In genomic region chr1:22476220-22476619, GRCm38 (mm10) we compare ENCODE assay signal across 17 mouse cellular contexts.
"Had no signal": no experiment of that assay in that cellular context is flagged by ENCODE, and none has a peak within 500 bp of the region (broad histone marks: within the 10 kb centered on the region; RNA-seq: fewer than 3 reads in every experiment).

No protein-coding gene starts in this region.

- H3K27me3 ChIP-seq: lung, embryonic 15.5 days; megakaryocyte, embryonic 14.5 days; midbrain, embryonic 13.5 days; midbrain, embryonic 15.5 days; neural tube, embryonic 12.5 days; stomach, embryonic 15.5 days had no signal

- H3K4me3 ChIP-seq: lung, embryonic 15.5 days; megakaryocyte, embryonic 14.5 days; midbrain, embryonic 13.5 days; midbrain, embryonic 15.5 days; neural tube, embryonic 12.5 days; stomach, embryonic 15.5 days had no signal

- H3K9me3 ChIP-seq: lung, embryonic 15.5 days; megakaryocyte, embryonic 14.5 days; midbrain, embryonic 13.5 days; midbrain, embryonic 15.5 days; neural tube, embryonic 12.5 days; stomach, embryonic 15.5 days had no signal

- H3K27ac ChIP-seq: lung, embryonic 15.5 days; macrophage; midbrain, embryonic 13.5 days; midbrain, embryonic 15.5 days; neural tube, embryonic 12.5 days; stomach, embryonic 15.5 days; stomach, postnatal 0 days had no signal

- H3K9ac ChIP-seq: lung, embryonic 15.5 days; midbrain, embryonic 13.5 days; midbrain, embryonic 15.5 days; neural tube, embryonic 12.5 days; stomach, embryonic 15.5 days had no signal

- H3K4me1 ChIP-seq: lung, embryonic 15.5 days; megakaryocyte, embryonic 14.5 days; midbrain, embryonic 15.5 days; neural tube, embryonic 12.5 days; stomach, embryonic 15.5 days had no signal

- DNase-seq: lung, adult 2 months; lung, postnatal 14 days; lung, postnatal 36 days; right cerebral cortex, postnatal 14 days; thymus, adult 2 months; thymus, postnatal 25 days; thymus, postnatal 4 days had no signal

- ATAC-seq: lung, postnatal 0 days; midbrain, embryonic 13.5 days; midbrain, embryonic 15.5 days had no signal

- H3K4me2 ChIP-seq: lung, embryonic 15.5 days; midbrain, embryonic 11.5 days; midbrain, embryonic 13.5 days; midbrain, embryonic 15.5 days; neural tube, embryonic 12.5 days; stomach, embryonic 15.5 days had no signal

- H3K36me3 ChIP-seq: lung, embryonic 15.5 days; neural tube, embryonic 12.5 days; stomach, embryonic 15.5 days had no signal
